In genomic region chr2:58971507-58972275, GRCm38 (mm10) we compare ENCODE assay signal across 21 mouse cellular contexts.
DNase-seq lines count a peak whose midpoint lies in the region; ATAC-seq lines count a peak whose summit lies in the region.
"Had no signal": no experiment of that assay in that cellular context is flagged by ENCODE, and none has a peak within 500 bp of the region (broad histone marks: within the 10 kb centered on the region; RNA-seq: fewer than 3 reads in every experiment).

No protein-coding gene starts in this region.

- H3K4me3 ChIP-seq in limb, embryonic 15.5 days = no peak overlapping the region
- no peak overlapping the region for H3K4me3 ChIP-seq in limb, embryonic 10.5 days
- peak overlapping the region; percentile 18; the same call in 1 of the 2 replicates for H3K4me3 ChIP-seq in heart, embryonic 15.5 days
- no peak overlapping the region for H3K4me3 ChIP-seq in stomach, embryonic 16.5 days (replicated peaks; ENCODE audit: low read length)
- H3K4me3 ChIP-seq in liver, embryonic 12.5 days = no peak overlapping the region
- H3K4me3 ChIP-seq in forebrain, embryonic 13.5 days = no peak overlapping the region
- H3K4me3 ChIP-seq: myocyte had no signal

- no peak overlapping the region for H3K9ac ChIP-seq in limb, embryonic 15.5 days
- peak overlapping the region; percentile 36 for H3K9ac ChIP-seq in heart, embryonic 15.5 days
- H3K9ac ChIP-seq in stomach, embryonic 16.5 days (ENCODE audit: low read length) = no peak overlapping the region
- H3K9ac ChIP-seq in liver, embryonic 12.5 days = no peak overlapping the region
- no peak overlapping the region for H3K9ac ChIP-seq in forebrain, embryonic 13.5 days

- H3K4me1 ChIP-seq in limb, embryonic 15.5 days = peaks cover 5% of the 10 kb centered on the region; the same call in 1 of the 2 replicates
- H3K4me1 ChIP-seq in limb, embryonic 10.5 days = no peaks in the 10 kb centered on the region
- peaks cover 7% of the 10 kb centered on the region; the same call in 1 of the 2 replicates for H3K4me1 ChIP-seq in heart, embryonic 15.5 days (replicated peaks)
- no peaks in the 10 kb centered on the region for H3K4me1 ChIP-seq in stomach, embryonic 16.5 days (ENCODE audit: control insufficient read depth, insufficient read depth, low read length)
- no peaks in the 10 kb centered on the region for H3K4me1 ChIP-seq in liver, embryonic 12.5 days
- H3K4me1 ChIP-seq in forebrain, embryonic 13.5 days = 0 out of 2 replicates have a peak, but pooled peaks cover 2% of the 10 kb centered on the region

- 0 out of 2 replicates have a peak, but pooled peaks have one; percentile 16 for ATAC-seq in frontal cortex, adult (ENCODE audit: low TSS enrichment)
- no peak for ATAC-seq in limb, embryonic 15.5 days (ENCODE audit: insufficient number of reproducible peaks, low FRiP score, low TSS enrichment, low read depth)
- ATAC-seq in heart, embryonic 15.5 days (replicated peaks; ENCODE audit: insufficient number of reproducible peaks, insufficient read depth, low FRiP score, low read depth) = peak; percentile 47; the same call in 1 of the 2 replicates
- ATAC-seq in stomach, embryonic 16.5 days (ENCODE audit: insufficient read depth, low FRiP score) = peak; percentile 44; the same call in 1 of the 2 replicates
- no peak for ATAC-seq in liver, embryonic 12.5 days
- ATAC-seq in forebrain, embryonic 13.5 days = no peak
- ATAC-seq: CD4-positive, CD25-positive, alpha-beta regulatory T cell, adult 4 months; hindbrain, postnatal 0 days; Patski had no signal

- H3K4me2 ChIP-seq in limb, embryonic 15.5 days = no peak overlapping the region
- peak overlapping the region; percentile 43 for H3K4me2 ChIP-seq in heart, embryonic 15.5 days
- H3K4me2 ChIP-seq in stomach, embryonic 16.5 days (ENCODE audit: low read depth, low read length) = peak overlapping the region; percentile 27; the same call in 1 of the 2 replicates
- no peak overlapping the region for H3K4me2 ChIP-seq in liver, embryonic 12.5 days
- H3K4me2 ChIP-seq in forebrain, embryonic 13.5 days = no peak overlapping the region

- WGBS in limb, embryonic 15.5 days = 50% methylated on average over 9 of the region's 9 CpGs
- WGBS in limb, embryonic 10.5 days = 82% methylated on average over 9 of the region's 9 CpGs
- WGBS in heart, embryonic 15.5 days = 32% methylated on average over 9 of the region's 9 CpGs
- 58% methylated on average over 9 of the region's 9 CpGs for WGBS in stomach, embryonic 16.5 days
- WGBS in liver, embryonic 12.5 days (ENCODE audit: insufficient replicate concordance) = 74% methylated on average over 9 of the region's 9 CpGs
- WGBS in forebrain, embryonic 13.5 days = 64% methylated on average over 9 of the region's 9 CpGs

- H3K36me3 ChIP-seq in limb, embryonic 15.5 days = no peaks in the 10 kb centered on the region
- no peaks in the 10 kb centered on the region for H3K36me3 ChIP-seq in limb, embryonic 10.5 days
- no peaks in the 10 kb centered on the region for H3K36me3 ChIP-seq in heart, embryonic 15.5 days
- H3K36me3 ChIP-seq in stomach, embryonic 16.5 days (ENCODE audit: control insufficient read depth, insufficient read depth, low read length) = no peaks in the 10 kb centered on the region
- no peaks in the 10 kb centered on the region for H3K36me3 ChIP-seq in liver, embryonic 12.5 days
- no peaks in the 10 kb centered on the region for H3K36me3 ChIP-seq in forebrain, embryonic 13.5 days (ENCODE audit: poor library complexity, severe bottlenecking)

- no peaks in the 10 kb centered on the region for H3K9me3 ChIP-seq in limb, embryonic 15.5 days
- H3K9me3 ChIP-seq in limb, embryonic 10.5 days (replicated peaks) = no peaks in the 10 kb centered on the region
- no peaks in the 10 kb centered on the region for H3K9me3 ChIP-seq in heart, embryonic 15.5 days (replicated peaks)
- no peaks in the 10 kb centered on the region for H3K9me3 ChIP-seq in stomach, embryonic 16.5 days (replicated peaks; ENCODE audit: control insufficient read depth, low read length)
- H3K9me3 ChIP-seq in liver, embryonic 12.5 days (replicated peaks) = no peaks in the 10 kb centered on the region
- no peaks in the 10 kb centered on the region for H3K9me3 ChIP-seq in forebrain, embryonic 13.5 days (replicated peaks)

- H3K27me3 ChIP-seq in limb, embryonic 15.5 days = no peaks in the 10 kb centered on the region
- H3K27me3 ChIP-seq in limb, embryonic 10.5 days (ENCODE audit: low read depth, poor library complexity, severe bottlenecking) = no peaks in the 10 kb centered on the region
- no peaks in the 10 kb centered on the region for H3K27me3 ChIP-seq in heart, embryonic 15.5 days
- H3K27me3 ChIP-seq in stomach, embryonic 16.5 days (ENCODE audit: control insufficient read depth, insufficient read depth, low read length) = no peaks in the 10 kb centered on the region
- H3K27me3 ChIP-seq in liver, embryonic 12.5 days (replicated peaks) = no peaks in the 10 kb centered on the region
- H3K27me3 ChIP-seq in forebrain, embryonic 13.5 days = no peaks in the 10 kb centered on the region

- H3K27ac ChIP-seq in limb, embryonic 15.5 days = 0 out of 2 replicates have a peak overlapping the region, but pooled peaks have one; percentile 54
- H3K27ac ChIP-seq in limb, embryonic 10.5 days = no peak overlapping the region
- peak overlapping the region; percentile 76 for H3K27ac ChIP-seq in heart, embryonic 15.5 days
- no peak overlapping the region for H3K27ac ChIP-seq in stomach, embryonic 16.5 days (ENCODE audit: low read length)
- H3K27ac ChIP-seq in liver, embryonic 12.5 days = no peak overlapping the region
- no peak overlapping the region for H3K27ac ChIP-seq in forebrain, embryonic 13.5 days
- H3K27ac ChIP-seq: hindbrain, postnatal 0 days had no signal

- DNase-seq in frontal cortex, postnatal 36 days (ENCODE audit: low spot score in 2 of 2) = no peak
- no peak for DNase-seq in limb, embryonic 10.5 days (ENCODE audit: low spot score)
- DNase-seq: adrenal gland, postnatal 10 days; cerebellum, adult 9-11 months; gastrocnemius, postnatal 14 days; kidney, adult 18-20 months; kidney, postnatal 10 days; lung, adult 2 months; midbrain, embryonic 14.5 days; thymus, adult 18-20 months; thymus, postnatal 4 days had no signal

Comparison
In these comparisons a context has a peak if more than half of its experiments do, and no peak if none do; other contexts are left out.
1. H3K27ac ChIP-seq: peak in limb, embryonic 15.5 days (single experiment) and heart, embryonic 15.5 days (single experiment); none in limb, embryonic 10.5 days (single experiment), stomach, embryonic 16.5 days (single experiment), liver, embryonic 12.5 days (single experiment) and forebrain, embryonic 13.5 days (single experiment).
2. ATAC-seq: peak in frontal cortex, adult (single experiment), heart, embryonic 15.5 days (single experiment) and stomach, embryonic 16.5 days (single experiment); none in limb, embryonic 15.5 days (single experiment), liver, embryonic 12.5 days (single experiment) and forebrain, embryonic 13.5 days (single experiment).
3. H3K4me2 ChIP-seq: peak in heart, embryonic 15.5 days (single experiment) and stomach, embryonic 16.5 days (single experiment); none in limb, embryonic 15.5 days (single experiment), liver, embryonic 12.5 days (single experiment) and forebrain, embryonic 13.5 days (single experiment).